Mouse (Mus musculus) c-Kit-positive CD71-positive TER-119-negative erythroid progenitor cells, embryonic 14.5 days (primary cell): ENCODE data around the gene Vmn2r93.

Source experiments
- DNase-seq: peaks from one replicate; pipeline ENCODE4 v3.0.0-alpha.2; 2013; ENCODE audit warnings: low read depth

Vmn2r93 gene

GRCm38 (mm10) chr17:18297799-18298198 lies at the start of gene Vmn2r93:
Vmn2r93 (plus strand) TSS chr17:18298099.
- DNase-seq = no peak

- DNase-seq = no peak
These were observed 20.2 kb upstream of the Vmn2r93 start, which contains the start of gene Vmn2r94 for GRCm38 (mm10) chr17:18277656-18278055. Vmn2r94 (minus strand) TSS chr17:18277756.

GRCm38 (mm10) chr17:18323031-18323430 lies 25.1 kb downstream of the Vmn2r93 start:
- DNase-seq = no peak

- DNase-seq = no peak
These were observed 62.1 kb downstream of the Vmn2r93 start for GRCm38 (mm10) chr17:18360007-18360406.

- DNase-seq = no peak
These were observed 62.7 kb downstream of the Vmn2r93 start for GRCm38 (mm10) chr17:18360602-18361001.
